Mouse (Mus musculus) retina, postnatal 7 days (tissue): ENCODE results near the gene Ifrd2.

ENCODE experiments used
- DNase-seq: peaks from one replicate; pipeline ENCODE4 v3.0.0-alpha.2; 2012; ENCODE audit warnings: low read depth, low spot score

Ifrd2 gene

DNA sequence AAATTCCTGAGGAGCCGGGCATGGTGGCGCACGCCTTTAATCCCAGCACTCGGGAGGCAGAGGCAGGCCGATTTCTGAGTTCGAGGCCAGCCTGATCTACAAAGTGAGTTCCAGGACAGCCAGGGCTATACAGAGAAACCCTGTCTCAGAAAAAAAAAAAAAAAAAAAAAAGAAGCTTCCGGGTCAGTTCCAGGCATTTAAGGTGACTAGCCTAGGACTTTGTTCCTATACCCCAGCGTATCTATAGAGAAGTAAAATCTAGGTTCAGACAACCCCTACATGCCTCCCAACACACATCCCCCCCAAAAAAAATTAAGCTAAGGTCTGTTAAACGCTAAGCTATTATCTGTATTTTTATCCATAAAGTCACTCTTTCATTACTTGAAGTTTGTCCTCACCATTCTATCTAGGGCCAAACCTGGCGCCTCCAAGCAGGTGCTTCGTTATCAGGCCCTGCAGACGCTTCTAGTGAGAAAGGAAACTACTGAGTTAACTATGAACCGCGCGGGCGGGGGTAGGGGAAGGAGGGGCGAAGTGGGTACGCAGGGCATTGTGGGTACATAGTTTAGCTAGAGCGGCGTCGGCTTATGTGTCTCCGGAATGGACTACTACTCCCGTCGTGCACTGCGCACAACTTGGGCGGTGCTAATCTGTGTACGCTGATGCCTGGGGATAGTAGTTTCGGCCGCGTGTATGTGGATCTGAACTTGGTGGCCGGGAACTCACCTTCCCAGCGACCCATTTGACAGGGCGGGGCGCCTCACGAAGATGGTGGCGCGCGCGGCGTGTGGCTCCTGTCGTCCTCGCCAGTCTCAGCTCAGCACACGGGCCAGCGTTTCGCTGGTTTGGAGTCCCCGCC lies at the start of gene Ifrd2:
Ifrd2 (plus strand) TSS at position 669 of the 859 bp plus-strand sequence.
- DNase-seq: peak; percentile 95

DNA sequence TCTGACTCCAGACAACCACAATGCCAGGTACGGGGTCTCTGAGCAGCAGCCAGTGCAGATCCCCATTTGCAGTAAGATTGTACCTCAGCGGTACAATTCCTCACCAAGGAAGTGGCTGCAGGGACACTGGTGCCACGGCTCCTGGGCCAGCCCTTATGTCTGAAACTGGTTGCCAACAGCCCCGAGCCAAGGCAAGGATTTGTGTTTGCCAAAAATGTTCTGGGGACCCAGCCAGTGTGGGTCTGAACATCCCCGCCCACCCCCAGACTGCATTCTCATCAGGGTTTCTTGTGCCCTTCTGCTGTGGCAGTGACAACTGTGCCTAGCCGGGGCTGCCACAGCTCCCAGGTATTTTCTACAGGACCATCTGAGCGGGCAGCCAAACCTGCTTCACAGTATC lies 49.2 kb upstream of the Ifrd2 start:
- DNase-seq: no peak

DNA sequence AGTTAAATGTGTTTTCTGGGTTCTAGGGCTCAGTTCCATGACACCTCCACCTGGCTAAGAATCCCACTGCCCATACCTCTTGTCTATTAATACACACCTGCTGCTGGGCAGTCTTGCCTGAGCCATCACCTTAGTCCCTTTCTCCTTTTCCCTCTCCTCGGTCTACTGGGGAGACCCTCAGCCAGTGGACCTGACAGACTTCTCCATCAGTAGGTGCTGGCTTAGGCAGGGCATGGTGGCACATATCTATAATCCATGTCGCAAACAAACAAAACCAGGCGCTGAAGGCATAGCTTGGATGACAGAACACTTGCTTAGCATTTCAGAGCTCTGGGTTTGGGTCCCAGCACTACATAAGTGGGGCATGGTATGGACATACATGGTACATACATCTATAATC lies 48.7 kb upstream of the Ifrd2 start:
- no peak for DNase-seq

DNA sequence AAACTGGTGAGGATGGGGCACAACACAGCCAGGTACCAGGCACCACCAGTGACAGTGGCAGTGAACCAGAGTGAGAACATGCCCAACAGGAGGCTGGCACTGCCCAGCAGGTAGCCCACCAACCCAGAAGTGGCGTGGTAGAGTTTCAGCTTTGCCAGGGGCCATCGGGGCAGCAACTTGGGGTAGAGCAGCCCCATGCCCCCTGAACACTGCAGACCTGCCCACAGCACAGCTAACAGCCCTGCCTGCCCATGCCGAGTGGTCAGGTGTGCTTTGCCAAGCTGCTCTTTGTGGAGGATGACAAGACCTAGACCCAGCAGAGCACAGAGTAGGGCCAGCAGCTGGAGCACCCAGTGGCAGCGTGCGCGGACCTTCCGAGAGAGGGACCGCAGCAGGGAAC lies 47.5 kb upstream of the Ifrd2 start:
- no peak for DNase-seq

DNA sequence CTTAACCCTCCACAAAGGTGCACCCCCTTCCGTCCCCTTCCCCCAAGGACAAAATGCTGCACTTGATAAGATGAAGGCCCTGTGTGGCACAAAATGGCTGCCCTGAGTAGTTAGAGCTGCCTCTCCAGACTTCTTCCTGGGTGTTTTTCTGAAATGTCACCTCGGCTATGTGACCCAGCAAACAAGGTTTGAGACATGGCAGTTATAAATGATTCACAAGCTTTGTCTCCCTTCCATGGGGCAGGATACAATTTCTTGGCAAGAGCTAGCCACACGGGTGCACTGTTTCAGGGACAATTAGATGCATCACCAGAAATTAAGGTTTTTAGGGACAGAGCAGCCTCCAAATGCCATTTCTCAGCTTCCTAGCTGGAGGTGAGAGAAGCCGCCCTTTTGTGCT lies 47.0 kb upstream of the Ifrd2 start:
- DNase-seq: no peak

DNA sequence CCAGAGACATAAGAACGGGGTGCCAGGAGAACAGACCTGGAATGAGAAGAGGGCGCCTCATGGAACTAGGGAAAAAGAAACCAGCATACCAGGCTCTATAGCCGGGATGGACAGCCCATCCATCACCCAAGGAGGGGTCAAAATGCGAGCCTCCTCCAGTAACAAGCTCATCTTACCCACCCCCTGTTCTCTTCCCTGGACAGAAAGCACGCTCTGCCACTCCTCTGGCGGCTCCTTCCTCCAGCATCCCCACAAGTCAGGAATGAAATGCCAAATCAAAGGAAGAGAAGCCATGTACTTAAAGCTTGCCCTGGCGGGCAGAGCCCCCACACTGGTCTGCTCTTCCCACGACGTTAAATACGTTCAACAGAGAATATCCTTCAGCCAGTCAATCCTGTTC lies 46.4 kb upstream of the Ifrd2 start:
- DNase-seq: no peak

DNA sequence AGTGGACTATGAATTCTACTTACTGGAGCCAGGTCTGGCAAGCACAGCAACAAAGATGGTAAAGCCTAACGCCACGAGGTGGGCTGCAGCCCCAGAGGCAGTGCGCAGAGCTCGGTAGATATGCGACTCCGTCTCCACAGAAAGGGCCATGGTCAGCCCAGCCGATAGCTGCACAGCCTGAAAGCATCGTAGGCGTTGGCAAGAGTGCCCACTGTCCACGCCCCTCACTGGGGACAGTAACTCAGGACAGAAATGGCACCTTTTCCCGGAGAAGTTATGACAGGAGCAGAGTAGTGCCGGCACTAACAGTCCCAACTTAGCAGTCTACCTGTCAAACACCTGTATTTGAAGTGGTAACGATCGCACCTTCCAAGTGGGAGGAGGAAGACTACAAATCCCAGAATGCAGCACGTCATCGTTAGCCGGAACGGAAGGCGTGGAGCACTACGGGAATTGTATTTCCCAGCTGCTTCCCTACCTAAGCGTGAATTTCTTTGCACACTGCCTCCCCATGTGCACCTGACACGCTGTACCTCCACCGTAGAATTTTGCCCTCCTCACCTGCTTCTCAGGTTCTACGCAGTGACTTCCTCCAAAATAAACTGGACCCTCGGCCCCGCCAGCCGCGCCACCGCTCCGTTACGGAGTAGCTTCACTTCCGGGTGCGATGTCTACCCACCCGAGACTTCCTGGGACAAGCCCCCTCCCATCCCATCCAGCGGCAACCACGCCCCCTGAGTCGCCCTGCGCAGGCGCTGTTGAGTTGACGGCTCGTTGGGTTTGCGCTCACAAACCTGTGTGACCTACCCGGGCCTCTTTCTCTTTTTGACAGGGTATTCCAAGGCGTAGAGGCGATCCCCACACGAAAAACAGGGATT lies 45.7 kb upstream of the Ifrd2 start, which contains the start of the genes Cyb561d2 and Nprl2:
Cyb561d2 (minus strand) TSS at position 720 of the 878 bp plus-strand sequence.
Nprl2 (plus strand) TSS at position 753 of the 878 bp plus-strand sequence.
- DNase-seq: peak; percentile 87

DNA sequence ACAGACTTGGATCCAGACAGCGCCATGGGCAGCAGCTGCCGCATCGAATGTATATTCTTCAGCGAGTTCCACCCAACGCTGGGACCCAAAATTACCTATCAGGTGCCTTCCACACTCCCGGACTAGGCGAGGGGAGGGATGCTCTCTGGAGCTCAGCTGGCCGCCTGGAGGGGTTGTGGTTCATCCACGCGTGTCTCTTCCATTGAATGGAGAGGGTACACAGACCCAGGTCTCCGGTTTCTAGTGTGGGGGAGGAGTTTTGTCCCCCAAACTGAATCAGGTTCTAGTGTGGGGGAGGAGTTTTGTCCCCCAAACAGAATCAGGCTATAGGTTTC lies 45.1 kb upstream of the Ifrd2 start:
- DNase-seq: no peak

DNA sequence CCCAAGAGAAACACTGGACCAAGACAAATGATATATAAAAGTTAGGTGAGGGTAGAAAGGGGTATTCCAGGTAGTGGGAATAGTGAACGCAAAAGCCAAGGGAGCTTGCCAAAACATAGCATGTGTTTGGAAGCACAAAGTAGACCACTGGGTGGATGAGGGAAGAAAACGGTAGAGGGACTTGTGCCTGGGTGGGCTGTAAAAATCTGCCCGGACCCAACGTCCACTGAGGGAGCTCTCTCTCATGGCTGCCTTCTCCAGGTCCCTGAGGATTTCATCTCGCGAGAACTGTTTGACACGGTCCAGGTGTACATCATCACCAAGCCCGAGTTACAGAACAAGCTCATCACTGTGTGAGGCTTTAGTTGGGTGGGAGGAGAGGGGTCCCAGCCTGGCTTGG lies 44.7 kb upstream of the Ifrd2 start:
- DNase-seq: no peak

DNA sequence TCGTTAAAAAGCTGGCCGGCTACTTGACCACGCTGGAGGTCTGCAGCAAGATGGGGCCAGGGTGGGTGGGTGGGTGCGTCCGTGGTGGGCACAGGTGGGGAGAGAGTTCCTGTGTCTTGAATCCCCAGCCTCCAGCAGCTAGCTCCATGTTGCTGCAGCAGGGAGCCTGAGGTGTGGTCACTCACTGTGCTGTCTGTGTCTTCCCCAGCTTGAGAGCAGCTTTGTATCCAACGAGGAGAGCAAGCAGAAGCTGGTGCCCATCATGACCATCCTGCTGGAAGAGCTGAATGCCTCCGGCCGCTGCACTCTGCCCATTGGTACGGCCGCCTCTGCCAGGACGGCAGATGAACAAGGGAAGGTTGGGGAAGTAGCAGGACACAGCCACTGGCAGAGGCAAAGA lies 44.1 kb upstream of the Ifrd2 start:
- DNase-seq: no peak

DNA sequence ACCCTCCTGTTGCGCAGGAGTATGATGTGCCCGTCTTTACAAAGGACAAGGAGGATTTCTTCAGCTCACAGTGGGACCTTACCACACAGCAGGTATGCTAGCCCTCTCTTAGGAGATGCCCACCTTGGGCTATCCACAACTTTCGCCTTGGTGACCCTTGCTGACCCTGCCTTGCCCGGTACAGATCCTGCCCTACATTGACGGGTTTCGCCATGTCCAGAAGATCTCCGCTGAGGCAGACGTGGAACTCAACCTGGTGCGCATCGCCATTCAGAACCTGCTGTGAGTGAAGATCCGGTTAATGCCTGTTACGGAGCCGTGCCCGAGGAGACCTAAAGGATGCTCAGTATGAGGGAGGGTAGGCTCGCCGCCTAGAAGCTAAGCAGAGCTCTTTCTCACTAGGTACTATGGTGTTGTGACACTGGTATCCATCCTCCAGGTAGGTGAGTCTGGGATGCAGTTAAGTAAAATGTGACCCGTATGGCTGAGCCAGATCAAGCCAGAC lies 43.2 kb upstream of the Ifrd2 start:
- DNase-seq: no peak

DNA sequence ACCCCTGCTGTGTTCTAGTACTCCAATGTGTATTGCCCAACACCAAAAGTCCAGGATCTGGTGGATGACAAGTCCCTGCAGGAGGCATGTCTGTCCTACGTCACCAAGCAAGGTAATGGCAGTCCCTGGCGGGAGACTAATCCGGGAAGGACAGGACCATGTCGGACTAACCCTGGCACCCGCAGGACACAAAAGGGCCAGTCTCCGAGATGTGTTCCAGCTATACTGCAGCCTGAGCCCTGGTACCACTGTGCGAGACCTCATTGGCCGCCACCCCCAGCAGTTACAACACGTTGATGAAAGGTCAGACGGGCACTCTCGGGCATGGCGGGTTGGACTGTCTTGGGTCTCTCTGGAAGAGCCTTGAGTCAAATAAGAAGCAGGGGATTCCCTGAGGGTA lies 42.7 kb upstream of the Ifrd2 start:
- no peak for DNase-seq

DNA sequence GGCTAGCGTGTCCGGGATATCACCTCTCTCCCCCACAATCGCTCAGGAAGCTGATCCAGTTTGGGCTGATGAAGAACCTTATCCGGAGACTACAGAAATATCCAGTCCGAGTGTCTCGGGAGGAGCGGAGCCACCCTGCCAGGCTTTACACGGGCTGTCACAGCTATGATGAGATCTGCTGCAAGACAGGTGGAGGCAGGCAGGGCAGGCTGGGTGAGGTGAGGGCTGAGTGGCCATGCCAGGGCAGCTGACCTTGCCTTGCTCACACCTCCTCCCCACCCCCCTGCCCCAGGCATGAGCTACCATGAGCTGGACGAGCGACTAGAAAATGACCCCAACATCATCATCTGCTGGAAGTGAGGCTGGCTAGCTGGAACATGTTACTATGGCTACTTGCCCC lies 42.2 kb upstream of the Ifrd2 start:
- no peak for DNase-seq

DNA sequence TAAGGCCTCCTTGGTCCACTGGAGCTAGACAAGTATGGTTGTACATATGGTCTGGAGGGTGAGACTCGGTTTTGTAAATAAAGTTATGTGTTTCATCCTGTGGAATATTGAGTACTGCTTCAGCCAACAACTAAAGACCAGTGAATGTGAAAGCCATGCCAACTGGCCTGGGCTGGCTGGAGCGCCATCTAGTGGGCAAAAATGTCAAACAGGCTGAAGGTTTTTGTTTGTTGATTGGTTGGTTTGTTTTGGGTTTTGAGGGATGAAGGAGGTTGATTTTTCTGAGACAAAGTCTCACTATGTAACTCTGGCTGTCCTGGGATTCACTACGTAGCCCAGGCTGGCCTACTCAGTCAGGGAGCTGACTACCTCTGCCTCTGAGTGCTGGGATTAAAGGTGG lies 41.8 kb upstream of the Ifrd2 start:
- DNase-seq: no peak

DNA sequence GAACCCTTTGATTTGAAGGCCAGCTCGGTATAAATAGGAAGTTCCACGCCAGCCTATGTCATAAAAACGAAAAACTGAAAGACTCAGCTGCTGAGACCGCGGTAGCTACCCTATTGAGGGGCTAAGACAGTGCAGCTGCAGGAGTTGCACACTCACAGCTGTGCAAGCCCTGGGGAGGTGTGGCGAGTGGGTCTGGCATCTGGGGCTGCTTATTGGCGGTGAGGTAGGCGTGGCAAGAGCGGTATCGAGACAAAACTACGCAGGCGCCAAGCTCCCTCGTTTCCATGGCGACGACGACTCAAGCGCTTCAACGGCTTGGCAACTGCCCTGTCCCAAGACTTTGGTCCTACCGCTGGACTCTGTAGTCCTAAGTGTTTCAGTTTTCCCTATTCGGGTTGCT lies 40.4 kb upstream of the Ifrd2 start, which contains the start of gene Zmynd10:
Zmynd10 (plus strand) TSS at position 273 of the 400 bp plus-strand sequence.
- peak; percentile 73 for DNase-seq

DNA sequence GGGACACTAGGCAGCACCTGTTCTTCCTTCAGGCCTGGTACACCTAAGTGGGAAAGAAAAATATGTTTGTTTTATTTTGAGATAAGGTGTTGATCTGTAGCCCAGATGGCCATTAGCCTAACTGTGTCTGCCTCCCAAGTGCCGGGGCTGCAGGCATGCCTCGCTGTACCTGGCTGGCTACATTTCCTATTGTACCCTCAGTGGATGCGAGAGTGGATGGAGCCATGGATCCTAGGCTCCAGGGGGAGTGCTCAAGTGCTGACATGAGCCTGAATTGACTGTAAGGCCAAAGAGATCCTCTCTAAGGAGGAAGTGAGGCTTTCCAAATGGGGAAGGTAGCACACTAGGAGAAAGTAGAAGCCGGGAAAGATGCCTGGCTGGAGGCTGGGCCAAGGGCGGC lies 39.5 kb upstream of the Ifrd2 start:
- DNase-seq: no peak

DNA sequence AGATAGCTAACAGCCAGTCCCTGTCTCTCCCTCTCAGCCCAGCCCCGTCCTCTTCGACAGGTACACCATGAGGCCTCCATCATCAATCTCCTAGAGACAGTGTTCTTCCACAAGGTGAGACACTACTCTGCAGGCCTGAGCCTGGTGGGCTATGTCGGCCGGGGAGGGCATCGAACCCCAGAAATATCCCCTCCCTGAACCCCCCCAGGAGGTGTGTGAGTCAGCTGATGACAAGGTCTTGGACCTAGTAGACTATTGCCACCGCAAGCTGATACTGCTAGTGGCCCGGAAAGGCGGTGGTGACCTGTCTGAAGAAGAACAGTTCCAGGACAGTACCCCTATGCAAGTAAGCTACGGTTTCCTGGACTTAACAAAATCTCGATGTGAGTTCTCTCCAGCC lies 38.6 kb upstream of the Ifrd2 start:
- no peak for DNase-seq

DNA sequence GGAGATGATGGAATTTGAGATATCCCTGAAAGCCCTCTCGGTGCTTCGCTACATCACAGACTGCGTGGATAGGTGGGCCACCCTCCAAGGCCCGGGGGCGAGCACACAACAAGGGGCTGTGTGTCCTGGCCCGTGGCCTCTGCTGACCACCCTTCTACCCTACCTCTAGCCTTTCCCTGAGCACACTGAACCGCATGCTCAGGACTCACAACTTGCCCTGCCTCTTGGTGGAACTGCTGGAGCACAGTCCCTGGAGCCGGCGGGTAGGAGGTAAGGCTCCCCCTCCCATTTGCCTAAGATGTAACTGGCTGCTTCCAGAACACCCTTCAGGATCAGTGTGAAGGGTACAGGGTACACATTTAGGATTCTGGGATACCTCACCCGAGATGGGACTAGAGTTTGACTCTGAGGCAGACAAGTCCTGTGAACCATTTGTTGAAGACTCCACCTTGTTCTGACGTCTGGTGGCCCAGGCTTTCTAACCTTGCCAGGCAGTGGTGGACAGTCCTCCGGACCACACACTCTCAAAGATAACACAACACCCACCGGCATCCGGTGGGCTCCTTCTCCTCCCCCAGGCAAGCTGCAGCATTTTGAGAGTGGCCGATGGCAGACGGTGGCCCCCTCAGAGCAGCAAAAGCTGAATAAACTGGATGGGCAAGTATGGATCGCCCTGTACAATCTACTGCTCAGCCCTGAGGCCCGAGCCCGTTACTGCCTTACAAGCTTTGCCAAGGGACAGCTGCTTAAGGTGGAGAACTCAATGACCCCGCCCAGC lies 38.0 kb upstream of the Ifrd2 start:
- DNase-seq: no peak

DNA sequence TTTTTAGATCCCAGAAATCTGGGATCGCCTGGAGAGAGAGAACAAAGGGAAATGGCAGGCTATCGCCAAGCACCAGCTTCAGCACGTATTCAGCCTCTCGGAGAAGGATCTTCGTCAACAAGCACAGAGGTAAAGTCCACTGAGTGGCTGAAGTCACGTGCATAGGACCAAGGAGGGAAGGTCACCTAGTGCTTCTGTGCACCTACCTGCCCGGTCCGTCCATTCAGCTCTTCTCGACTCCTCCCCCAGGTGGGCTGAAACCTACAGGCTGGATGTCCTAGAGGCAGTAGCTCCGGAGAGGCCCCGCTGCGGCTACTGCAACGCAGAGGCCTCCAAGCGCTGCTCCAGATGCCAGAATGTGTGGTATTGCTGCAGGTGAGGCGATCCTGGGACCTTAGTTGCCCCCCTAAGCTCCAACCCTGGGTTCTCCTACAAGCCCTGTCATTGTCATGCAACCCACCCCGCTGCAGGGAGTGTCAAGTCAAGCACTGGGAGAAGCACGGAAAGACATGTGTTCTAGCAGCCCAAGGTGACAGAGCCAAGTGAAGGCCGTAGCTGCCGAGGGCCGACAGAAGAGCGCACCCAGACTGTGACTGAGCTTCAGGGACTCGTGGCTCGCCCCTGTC lies 36.8 kb upstream of the Ifrd2 start:
- no peak for DNase-seq

DNA sequence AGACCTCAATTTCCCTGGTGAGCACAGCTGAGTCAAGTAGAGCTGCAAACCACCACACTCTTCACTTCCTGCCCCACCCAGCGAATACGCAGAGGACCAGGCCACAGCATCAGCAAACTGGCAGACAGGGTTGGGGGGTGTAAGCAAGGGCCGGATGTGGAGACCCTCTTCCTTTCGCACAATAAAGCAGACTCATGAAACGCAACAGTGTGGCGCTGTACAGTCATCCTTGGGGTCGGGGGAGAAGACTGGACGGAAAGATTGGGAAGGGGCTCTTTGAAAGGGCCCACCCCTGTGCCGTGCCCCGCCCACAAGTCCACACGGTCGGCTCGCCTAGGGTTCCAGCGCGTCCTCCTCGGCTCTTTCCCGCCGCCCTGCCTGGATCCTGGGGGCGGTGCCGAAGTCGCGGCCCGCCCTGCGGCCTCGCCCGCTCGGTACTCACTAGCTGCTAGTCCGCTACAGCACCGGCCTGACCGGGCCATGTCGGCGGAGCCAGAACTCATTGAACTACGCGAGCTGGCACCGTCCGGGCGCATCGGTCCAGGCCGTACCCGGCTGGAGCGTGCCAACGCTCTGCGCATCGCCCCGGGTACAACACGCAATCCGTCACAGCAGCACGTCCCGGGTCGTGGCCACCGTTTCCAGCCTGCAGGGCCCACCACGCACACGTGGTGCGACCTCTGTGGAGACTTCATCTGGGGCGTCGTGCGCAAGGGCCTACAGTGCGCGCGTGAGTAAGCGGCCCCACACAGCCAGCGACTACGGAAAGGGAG lies 36.1 kb upstream of the Ifrd2 start, which contains the start of gene Rassf1:
Rassf1 (plus strand) TSS at position 439 of the 773 bp plus-strand sequence.
- DNase-seq: no peak
